Mouse (Mus musculus): ENCODE results near the gene Ubtf.

Ubtf gene

GRCm38 (mm10) chr11:102318576-102319409 lies 749 bp downstream of the Ubtf start:
- peak; percentile 73 for DNase-seq (ENCODE audit: inconsistent ontology term)

GRCm38 (mm10) chr11:102317901-102318575 lies 1.5 kb downstream of the Ubtf start:
- peak; percentile 85 for DNase-seq (ENCODE audit: inconsistent ontology term)

- peak; percentile 82 for DNase-seq (ENCODE audit: inconsistent ontology term)
Observed at GRCm38 (mm10) chr11:102317298-102317900, 2.1 kb downstream of the Ubtf start.

- peak; percentile 96 for DNase-seq (ENCODE audit: inconsistent ontology term)
Observed at GRCm38 (mm10) chr11:102316572-102317297, 2.8 kb downstream of the Ubtf start.

- DNase-seq (ENCODE audit: inconsistent ontology term), result no peak
Observed at GRCm38 (mm10) chr11:102315690-102316571, 3.6 kb downstream of the Ubtf start.

GRCm38 (mm10) chr11:102314321-102314720 lies 5.2 kb downstream of the Ubtf start:
- DNase-seq (ENCODE audit: inconsistent ontology term), result no peak

GRCm38 (mm10) chr11:102312586-102312985 lies 7.0 kb downstream of the Ubtf start:
- no peak for DNase-seq (ENCODE audit: inconsistent ontology term)

GRCm38 (mm10) chr11:102311966-102312365 lies 7.6 kb downstream of the Ubtf start:
- DNase-seq (ENCODE audit: inconsistent ontology term), result no peak

GRCm38 (mm10) chr11:102310768-102311695 lies 8.5 kb downstream of the Ubtf start:
- no peak for DNase-seq (ENCODE audit: inconsistent ontology term)

- no peak for DNase-seq (ENCODE audit: inconsistent ontology term)
Observed at GRCm38 (mm10) chr11:102309821-102310617, 9.5 kb downstream of the Ubtf start.

- peak; percentile 99 for DNase-seq (ENCODE audit: inconsistent ontology term)
Observed at GRCm38 (mm10) chr11:102308979-102309378, 10.6 kb downstream of the Ubtf start.

GRCm38 (mm10) chr11:102308104-102308503 lies 11.4 kb downstream of the Ubtf start:
- no peak for DNase-seq (ENCODE audit: inconsistent ontology term)

- DNase-seq (ENCODE audit: inconsistent ontology term), result no peak
Observed at GRCm38 (mm10) chr11:102305359-102305758, 14.2 kb downstream of the Ubtf start.

- no peak for DNase-seq (ENCODE audit: inconsistent ontology term)
Observed at GRCm38 (mm10) chr11:102304141-102304540, 15.4 kb downstream of the Ubtf start.

- DNase-seq (ENCODE audit: inconsistent ontology term), result peak; percentile 32
Observed at GRCm38 (mm10) chr11:102299839-102300238, 19.7 kb downstream of the Ubtf start.

- DNase-seq (ENCODE audit: inconsistent ontology term), result no peak
Observed at GRCm38 (mm10) chr11:102297577-102298556, 21.7 kb downstream of the Ubtf start.
